Mouse (Mus musculus) adipocyte (in vitro differentiated cells): ENCODE measurements around the gene Brox.

ENCODE experiments used
- DNase-seq: peaks from one replicate; pipeline ENCODE4 v3.0.0-alpha.2; 2016; ENCODE audit warnings: low spot score

Brox gene

DNA sequence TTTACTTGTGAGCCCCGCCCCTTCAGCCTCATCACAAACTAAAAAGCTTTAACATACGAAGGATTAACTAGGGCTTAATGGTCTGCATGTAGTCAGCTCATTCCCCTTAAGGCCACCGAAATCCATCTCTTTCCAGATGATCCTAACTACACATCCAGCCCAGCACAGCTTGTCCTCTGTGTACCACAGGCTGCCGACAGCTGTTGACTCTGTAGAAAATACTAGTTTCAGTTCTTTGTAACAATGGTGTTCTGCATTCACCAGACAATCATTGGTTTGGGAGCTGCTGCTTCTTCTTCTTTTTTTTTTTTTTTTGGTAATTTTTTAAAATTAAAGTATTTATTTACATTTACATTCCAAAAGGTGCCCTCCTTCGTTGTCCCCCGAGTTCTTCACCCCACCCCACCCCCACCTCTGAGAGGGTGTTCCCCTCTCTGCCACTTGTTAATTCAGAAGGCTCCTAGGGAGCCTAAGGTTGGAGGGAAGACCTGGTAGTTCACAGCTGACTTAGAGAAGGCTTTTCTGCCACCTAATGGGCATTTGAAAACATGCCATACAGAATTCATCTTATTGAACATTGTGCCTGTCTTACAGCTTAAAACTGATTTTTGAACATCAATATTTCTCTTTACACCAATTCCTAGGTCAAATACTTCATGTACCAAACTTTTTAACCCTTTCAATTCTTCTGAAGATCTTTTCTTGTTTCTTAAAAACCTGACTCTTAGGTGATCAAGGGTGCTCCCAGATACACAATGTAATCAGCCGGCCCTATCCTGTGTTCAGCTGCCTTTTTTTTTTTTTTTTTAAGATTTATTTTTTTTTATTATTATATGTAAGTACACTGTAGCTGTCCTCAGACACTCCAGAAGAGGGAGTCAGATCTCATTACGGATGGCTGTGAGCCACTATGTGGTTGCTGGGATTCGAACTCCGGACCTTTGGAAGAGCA, 23.9 kb downstream of the Brox start:
- peak; percentile 50 for DNase-seq

DNA sequence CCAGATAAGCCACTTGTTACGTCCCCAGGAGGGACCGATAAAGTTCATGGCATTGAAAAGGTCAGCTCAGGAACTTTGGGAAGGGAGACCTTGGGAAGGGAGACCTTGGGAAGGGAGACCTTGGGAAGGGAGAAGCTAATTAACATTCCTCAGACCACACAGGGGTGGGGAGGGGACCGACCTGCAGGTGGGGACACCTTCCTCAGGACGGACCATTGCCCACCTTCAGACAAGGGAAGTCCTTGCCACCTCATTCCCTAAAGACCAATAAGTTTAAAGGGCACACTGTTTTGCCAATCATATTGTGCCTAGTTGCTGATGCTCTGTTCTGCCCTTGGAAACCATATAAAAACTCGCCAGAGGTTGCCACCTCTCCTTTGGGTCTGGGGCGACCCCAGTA, 29.4 kb downstream of the Brox start:
- no peak for DNase-seq

DNA sequence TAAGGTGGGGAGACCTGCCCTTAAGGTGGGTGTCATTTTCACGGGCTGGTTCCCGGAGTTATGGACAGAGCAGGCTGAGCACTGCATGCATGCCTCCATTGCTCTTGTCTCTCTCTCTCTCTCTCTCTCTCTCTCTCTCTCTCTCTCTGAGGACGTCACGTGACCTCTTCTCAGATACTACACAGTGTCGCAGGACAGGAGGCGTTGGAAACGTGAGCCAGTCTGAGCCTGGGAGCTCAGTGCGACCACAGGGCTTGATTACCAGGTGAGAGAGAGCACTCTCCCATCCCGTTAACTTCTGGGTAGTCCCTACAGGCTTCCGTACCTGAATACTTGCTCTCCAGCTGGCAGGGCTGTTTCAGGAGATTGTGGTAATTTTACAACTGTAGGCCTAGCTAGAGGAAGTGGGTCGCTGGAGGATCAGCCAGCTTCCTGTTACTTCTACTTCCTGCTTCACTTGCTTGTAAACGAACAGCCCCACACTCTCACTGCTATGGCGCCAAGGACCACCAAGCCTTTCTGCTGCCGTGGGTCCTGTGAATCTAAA, 31.1 kb downstream of the Brox start:
- DNase-seq, result no peak

DNA sequence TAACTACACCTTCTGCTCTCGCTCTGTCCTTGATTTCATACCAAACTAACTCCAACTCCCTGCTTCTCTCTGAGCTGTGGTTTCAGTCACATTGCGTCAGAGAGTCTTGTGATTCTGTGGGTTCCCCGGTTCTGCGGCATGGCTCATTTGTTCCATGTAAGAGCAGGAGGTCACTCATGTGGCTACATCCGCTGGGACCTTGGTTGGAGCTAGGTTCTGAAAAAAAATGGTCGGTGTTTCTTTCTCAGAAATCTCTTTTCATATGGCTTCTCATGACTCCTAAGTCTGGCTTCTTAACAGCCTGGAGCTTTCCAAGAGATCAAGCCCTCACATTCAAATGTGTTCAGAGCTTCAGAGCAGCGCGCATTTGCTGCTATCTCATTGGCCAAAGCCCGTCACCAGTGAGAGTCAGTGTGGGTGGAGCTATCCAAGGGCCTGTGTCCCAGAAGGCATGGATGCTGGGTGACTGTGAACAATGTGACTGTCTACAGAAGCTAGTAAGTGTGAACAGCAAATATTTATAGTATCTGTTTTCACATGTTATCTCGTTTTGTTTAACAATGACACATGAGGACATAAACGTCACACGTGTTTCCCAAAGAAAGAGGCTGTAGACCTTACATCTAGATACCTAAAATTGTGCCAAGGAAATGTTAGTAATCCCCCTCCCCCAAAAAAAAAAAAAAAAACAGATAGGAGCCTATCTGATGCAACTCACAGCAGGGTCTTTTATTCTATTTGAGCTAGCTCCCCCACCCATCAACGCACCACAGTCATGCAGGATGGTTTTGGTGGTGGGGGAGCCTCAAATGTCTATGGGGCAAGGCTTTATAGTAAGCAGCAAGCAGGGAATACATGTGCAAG, 32.7 kb downstream of the Brox start:
- peak; percentile 9 for DNase-seq

DNA sequence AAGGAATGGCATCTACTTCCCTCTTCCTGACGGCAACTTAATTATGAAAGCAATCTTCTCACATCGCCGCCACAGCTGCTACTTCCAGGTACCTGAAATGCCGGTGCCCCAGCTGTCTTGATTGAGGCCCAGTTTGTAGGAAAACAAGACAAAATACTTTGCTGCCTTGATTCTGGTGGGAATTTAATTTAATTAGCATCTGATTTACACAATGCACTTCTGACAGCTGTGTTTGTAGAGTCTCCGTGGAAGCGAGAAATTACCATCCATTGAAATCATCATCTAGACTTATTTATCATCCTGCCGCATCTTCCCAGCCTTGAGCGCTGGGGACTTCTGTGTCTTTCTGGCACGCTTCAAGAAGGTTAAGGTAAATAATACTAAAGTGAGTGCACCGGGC, 44.5 kb downstream of the Brox start:
- no peak for DNase-seq

DNA sequence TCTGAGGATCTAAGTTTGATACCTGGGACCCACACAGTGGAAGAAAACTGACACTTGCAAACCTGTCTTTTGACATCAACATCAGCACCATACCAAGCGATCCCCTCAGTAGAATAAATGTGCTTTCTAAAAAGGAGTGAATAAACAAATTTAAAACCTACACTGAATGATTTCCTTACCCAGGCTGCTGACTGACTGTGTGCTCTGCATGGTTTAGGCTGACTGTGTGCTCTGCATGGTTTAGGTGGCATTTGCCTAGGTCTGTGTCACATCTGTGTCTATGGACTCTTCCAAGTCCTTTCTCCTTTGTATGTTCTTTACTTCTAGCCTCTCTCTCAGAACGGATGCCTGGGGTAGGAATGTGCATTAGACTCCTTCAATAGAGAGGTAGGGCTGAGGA, 45.3 kb downstream of the Brox start:
- DNase-seq, result no peak

DNA sequence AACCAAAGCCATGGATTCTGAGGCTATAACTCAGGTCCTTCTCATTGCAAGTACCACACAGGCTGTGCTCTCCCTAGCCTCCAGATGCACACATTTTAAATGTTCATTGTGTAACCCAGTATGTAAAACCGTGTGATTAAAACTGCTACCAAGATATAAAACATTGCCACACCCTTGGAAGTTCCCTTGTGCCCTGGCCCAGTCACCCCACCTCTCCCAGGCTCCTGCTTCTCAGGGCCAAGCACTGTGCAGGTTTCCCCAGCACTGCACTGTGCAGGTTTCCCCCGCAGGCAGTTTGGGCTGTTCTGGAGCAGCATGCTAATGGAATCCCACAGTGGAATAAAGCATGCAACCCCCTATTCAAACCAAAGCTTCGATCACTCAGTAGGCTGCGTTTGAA, 46.5 kb downstream of the Brox start:
- no peak for DNase-seq

DNA sequence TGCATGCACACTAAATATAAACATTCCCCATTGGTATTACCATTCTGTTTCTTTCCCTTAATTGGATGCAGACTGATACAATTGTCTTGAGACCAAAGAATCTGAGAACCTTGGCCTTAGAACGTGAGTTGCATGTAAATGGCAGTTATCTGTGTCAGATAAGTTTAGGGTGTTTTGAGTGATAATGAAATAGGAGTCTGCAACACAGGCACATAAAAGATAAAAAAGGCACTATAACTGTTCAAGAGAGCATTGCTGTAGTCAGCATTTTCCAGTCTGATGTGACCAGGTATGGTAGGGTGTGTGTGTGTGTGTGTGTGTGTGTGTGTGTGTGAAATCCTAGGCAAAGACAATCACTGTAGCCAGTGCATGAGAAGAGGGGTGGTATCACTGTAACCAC, 48.9 kb downstream of the Brox start:
- no peak for DNase-seq

DNA sequence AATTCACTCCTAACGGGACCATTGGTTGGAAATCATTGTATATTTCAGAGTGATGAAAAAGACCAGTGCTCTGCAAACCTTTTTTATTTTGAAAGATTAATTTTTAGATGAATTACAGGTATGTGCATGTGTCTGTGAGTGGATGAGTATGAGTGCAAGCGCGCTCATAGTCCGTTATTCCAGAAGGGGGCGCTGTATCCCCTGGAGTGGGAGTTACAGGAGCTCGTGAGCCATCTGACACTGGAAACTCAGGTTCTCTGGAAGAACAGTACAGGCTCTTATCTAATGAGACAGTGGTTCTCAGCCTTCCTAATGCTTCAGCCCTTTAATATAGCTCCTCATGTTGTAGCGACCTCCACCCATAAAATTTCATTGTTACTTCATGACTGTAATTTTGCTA, 53.8 kb downstream of the Brox start:
- DNase-seq, result no peak

DNA sequence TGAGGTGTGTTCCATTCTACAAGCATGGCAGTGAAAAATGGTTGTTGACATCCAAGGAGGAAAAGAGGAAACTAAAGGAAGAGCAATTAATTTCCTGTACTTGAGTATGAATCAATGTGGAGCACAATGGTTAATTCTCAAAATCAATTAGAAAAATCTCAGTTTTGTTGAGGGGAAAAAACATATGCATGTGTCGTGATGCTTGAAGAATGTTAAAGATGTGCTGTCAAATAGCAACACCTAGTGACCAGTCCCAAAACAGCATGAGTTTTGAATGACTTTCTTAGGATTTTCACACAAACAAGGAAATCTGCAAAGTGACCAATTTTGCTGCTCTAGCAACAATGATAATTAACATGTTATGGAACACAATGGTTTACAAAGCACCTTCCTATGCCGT, 59.2 kb downstream of the Brox start:
- peak; percentile 73 for DNase-seq

DNA sequence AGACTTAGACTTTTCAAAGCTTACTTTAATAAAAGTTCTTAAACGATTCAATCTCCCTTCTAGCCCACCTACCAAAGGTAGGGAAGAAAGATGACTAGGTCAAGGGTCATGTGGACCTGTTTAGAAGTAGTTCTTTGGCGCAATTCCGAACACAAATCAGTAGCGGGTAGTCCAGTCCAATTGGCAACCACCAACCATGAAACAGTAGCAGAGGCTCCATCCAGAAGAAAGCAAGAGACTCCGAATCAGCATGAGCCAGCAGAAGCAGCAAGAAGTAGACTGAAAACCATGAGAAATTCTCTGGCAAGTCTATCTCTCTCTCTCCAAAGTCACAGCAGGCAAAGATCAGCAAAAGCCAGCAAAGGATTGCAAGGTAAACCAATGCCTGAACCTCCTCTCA, 60.6 kb downstream of the Brox start:
- DNase-seq, result no peak

DNA sequence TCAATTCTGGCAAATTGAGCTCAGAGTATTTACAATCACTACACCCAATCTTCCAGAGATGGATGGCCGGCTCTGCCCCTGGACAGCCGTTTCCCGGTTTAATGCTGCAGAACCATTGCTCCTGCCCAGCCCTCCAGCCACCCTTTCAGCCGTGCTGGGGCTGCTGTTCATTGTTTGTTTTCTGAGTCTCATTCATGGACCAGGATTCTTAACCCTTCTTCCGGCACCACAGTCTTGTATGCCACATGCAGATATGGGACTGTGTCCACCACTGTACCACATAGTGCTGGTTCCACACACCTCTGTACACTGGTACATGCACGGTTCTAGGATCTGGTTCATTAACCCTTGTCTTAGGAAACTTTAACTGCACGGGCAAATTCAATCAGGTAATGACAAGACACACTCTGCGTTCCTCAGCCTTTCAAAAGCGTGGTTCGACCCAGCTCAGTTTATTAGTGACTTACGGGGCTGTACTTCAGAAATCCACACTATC, 63.3 kb downstream of the Brox start:
- DNase-seq, result no peak

DNA sequence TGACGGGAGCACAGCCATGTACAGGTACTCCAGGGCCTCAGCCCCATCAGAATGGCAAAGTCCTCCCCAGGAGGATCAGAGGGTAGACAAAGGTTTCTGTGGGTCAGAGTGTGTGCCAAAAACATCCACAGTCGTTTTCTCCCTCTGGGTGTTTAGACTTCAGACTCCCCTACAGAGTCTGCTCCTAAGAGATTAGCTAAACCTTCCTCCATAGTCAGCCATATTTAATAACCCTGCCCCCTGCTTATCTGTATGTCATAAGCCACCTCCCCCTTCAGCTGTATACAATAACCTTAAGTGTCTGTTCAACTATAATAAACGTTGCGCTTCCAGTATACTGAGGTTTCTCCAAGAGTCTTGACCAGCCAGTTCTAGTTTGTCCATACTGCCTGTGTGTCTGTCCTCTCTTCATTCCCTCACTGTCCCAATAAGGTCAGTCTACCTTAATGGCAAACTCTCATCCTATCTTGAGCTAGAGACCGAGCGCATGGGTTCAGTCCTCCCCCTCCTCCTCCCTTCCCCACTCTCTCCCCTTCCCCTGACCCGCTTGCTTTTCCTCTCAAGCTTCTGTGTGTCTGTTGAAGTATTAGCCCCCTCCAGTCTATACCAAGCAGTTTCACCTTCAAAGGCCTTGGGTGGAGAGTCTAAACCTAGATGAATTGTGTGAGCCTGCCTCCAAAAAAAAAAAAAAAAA, 63.9 kb downstream of the Brox start:
- no peak for DNase-seq

DNA sequence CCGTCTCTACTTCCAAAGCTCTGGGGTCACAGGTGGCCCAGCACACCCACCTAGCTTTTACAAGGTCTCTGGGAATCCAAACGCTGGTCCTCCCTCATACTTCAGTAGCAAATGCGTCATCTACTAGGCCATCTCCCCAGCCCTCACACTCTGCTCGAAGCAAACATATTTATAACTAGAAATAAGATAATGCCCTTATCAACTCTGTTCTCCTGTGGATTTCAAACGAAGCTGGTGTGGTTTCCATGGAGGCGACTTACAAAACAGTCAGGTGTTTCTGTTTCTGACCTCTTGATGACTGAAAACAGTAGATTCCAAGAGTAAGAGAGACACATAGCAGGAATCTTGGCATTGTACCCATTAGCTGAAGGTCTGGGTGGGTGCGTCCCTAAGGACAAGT, 69.6 kb downstream of the Brox start:
- DNase-seq, result no peak
